Mouse (Mus musculus) layer of hippocampus, adult 9-11 months (tissue): ENCODE data around the gene Tarsl2.
A peak's percentile ranks its signal among the peaks of the same experiment; 100 is the strongest.

ENCODE experiments used
- DNase-seq: peaks from one replicate; pipeline ENCODE4 v3.0.0; 2022

The Tarsl2 gene

DNA sequence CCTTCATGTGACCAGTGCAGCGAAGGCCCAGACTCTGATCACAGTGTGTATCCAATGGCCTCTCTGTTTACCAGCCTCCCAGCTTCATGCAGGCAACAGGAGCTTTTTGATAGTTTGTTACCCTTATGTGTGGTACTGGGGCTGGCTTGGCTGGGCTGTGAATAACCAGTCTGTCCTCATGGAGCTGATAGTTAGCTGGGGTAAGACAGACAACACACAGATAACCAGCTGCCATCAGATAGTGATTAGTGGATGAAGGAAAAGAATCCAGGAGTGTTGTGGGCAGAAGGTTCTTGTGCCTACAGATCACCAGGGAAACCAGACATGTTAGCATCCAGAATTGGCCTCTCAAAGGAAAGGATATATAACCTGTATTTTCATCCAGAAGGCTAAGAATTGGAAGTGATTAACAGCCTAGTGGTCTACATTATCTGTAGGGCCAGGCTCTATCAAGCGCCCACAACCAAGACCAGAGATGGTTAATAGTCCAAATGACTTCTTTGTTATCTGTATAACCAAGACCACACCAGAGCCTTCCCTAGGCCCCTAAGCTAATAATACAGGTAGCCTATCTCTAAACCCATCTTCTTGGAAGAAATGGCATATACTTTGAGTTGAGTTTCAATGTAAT lies 12.9 kb downstream of the Tarsl2 start:
- no peak for DNase-seq

DNA sequence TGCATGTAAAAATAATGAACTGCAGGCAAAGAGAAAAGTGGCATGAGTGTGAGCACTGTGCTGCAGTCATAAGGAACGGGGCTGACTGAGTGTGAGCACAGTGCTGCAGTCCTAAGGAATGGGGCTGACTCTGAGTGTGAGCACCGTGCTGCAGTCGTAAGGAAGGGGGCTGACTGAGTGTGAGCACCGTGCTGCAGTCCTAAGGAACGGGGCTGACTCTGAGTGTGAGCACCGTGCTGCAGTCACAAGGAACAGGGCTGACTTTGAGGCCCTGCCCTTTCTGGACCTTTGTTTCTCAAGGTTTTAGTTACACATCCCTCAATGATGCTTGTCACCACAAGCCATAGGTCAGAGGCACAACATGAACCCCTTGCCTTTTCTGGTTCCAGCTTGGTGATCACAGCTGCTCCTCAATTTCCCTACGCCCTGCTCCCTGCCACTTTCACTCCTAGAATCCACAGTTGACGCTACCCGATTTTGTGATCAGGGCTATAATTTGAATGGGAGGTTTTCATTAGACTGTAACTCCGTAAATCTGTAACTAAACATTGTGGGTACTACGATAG lies 18.6 kb downstream of the Tarsl2 start:
- no peak for DNase-seq

DNA sequence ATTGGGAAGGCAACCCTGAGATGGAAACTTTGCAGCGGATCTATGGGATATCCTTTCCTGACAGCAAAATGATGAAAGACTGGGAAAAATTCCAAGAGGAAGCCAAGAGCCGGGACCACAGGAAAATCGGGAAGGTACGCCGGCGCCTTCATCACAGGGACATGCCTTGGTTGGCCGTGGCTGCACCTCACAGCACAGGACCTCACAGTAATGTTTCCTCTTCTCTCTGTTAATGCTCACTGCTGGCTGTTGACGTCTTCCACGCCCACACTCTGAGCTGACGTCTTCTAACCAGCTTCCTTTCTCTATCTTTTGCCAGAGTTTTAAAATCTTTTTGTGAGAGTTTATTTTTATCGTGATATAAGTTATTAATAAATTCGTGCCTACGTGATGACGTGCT lies 19.2 kb downstream of the Tarsl2 start:
- DNase-seq = peak; percentile 19

DNA sequence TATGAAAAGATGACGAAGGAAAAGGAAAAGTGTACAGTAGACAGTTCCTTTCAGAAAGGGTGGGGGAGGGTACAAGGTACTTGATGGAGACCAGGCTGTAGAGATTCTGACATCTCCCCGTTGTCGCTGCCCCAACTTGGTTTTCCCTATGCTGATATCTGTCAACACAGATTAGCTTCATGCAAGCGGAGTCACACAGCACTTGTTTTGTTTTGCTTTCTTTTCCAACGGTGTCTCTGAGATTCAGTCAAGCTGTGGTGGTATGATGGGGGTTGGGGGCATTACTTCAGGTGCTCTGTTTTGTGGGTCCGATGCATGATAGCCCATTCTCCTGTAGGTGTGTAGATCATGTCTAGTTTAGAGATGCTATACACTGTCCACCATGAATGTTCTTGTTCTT lies 22.8 kb downstream of the Tarsl2 start:
- DNase-seq = no peak

DNA sequence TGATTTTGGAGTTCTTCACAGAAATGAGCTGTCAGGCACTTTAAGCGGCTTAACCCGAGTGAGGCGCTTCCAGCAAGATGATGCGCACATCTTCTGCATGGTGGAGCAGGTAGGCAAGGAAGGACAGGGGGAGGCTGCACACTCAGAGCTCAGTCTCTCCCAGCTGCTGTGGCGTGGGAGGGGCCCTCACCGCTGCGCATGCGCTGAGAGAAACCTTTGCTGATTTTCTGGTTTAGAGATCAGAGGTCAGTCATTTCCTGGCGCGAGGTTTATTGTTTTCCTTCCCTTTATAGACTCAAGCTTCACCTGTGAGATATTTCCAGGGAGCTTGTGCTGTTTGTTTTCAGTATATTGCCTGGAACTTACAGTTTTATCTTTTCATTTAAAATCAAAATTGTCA lies 33.4 kb downstream of the Tarsl2 start:
- no peak for DNase-seq

DNA sequence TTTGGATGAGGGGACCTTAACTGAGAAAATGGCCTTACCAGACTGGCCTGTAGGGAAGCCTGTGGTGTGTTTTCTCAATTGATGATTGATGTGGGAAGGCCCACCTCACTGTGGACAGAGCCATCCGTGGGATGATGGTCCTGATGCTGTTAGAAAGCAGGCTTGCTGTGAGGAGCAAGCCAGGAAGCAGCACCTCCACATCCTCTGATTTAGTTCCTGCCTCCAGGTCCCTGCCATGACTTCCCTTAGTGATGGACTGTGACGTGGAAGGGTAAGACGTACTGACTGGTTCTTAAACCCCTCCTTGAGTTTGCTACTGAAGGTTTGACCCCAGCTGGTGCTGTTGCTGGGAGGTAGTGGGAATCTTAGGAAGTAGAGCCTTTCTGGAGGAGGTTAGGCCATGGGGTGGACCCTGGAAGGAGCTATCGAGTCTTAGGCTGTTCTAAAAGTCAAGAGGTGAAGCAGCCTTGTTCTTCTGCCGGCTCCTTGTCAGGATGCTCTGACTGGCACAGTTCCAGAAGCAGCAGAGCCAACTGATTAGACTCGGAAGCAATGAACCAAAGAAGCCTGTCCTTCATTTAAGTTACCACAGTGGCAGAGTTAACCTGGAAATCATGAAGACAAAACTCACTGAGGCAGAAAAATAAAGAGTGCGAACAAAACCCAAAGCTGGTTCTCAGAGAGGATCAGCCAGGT lies 34.4 kb downstream of the Tarsl2 start:
- no peak for DNase-seq

DNA sequence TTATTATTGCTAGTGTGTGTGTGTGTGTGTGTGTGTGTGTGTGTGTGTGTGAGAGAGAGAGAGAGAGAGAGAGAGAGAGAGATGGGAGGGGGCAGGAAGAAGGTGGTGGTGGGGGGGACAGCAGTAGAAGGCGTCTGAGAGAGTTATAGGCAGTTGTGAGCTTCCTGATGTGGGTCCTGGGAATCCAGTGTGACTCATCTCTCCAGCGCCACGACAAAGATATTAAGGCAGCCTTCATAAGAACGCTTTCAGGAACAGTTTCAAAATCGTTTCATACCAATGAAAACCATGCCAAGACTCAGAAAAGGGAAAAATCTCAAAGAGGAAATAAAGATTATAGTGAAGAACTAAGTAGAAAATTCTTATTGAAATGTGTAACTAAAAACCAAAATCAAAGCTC lies 36.5 kb downstream of the Tarsl2 start:
- DNase-seq = no peak

DNA sequence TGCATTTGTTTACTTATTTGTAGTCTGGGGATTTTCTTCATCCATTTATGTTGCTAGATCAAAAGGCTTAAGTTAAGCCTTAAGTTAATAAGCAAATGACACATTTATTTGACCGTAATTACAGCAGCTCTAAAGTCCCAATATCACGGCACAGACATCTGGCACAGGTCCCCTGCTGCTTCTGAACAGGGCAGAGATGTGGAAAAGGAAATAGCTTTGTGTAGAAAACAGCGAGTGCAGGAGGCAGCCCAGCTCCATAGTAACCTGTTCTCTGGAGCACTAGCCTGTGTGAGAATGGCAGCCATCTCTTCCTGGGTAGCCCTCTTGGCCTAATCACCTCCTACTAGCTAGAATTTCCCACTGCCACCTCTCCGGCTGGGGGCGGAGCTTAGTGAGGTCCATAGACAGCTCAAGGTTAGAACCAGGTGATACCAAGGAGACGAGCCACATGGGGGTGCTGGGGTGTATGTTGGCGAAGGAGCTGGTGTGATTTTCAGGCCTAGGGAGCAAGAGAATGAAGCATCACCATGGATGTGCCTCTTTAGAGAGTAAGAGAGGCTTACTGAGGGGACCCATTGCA lies 39.6 kb downstream of the Tarsl2 start:
- no peak for DNase-seq

DNA sequence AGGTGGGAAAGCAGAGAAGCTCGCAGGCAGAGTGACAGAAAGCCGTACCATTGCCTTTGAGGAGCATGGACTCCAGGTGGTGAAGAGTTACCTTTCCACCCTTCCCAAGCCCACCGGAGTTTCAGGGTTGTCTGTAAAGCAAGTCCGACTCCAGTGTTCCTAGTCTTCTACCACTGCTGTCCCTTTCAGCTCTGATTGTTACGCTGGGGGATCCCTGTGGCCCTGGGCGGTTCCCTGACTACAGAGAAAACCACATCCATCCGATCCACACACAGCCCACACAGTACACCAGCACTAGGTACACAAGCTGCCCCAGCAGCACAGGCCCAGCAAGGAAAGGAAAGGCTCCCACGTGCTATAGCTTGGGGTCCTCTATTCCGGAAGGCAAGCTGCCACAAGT lies 42.0 kb downstream of the Tarsl2 start:
- DNase-seq = no peak

DNA sequence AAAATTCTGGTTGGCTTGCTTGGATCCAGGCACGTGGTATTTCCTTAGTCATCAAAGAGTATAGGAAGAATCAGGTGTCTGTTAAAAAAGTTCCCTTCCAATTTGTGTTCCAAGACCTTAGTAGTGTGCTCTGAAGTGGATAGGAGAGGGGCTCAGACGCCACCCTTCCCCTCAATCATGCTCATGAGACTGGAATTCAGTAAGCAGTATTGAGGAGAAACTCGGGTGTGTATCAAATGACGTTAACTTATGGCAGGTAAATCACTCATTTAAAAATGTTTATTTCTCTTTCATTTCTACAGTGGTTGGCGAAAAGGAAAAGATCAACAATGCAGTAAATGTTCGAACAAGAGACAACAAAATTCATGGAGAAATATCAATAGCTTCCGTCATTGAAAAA lies 46.2 kb downstream of the Tarsl2 start, which contains the start of gene Tm2d3:
Gene Tm2d3 (plus strand): TSS at position 301 of the 400 bp plus-strand sequence.
- DNase-seq = no peak

DNA sequence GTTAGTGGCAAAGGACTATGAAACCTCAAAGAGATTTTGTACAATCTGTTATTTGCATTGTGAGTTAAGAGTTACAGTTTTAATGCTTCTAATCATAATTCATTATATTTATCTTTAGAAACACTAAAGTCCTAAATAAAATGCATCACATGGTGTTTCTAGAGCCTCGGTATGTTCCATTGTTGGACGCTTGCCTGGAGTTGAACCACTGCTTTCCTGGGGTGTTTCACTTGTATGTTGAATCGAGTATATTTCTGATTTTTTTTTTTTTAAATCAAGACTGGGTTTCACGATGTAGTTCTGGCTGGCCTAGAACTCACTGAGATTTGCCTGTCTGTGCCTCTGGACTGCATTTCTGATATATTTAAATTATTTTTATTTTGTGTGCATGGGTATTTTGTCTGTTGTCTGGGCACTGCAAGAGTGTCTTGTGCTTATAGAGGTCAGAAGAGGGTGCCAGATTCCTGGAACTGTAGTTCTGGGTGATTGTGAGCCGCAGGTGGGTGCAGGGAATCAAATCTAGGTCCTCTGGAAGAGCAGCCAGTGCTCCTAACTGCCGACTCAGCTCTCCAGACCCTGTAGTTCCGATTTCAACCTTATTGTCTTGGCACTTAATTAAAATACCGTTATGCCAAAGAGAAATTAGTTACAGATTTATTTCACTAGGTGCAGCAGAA lies 47.4 kb downstream of the Tarsl2 start:
- no peak for DNase-seq

DNA sequence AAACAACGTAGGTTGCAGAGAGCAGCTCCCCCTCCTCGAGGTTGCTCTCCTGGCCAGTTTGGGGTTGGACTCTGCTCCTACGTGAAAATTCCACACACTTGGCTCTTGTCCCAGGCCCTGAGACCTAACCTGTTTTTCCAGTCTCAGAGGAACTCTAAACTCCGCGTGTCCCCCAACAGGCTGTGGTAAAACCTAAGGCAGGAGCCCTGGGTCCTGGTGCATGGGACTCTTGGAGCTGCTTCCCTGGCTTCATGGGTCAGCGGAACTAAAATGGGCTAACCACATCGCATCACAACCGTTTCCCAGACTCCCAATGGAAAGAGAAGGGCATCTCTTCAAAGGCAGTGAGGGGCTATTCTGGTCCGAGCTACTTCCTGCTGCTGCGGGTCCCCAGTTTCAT lies 48.2 kb downstream of the Tarsl2 start:
- DNase-seq = peak; percentile 10

DNA sequence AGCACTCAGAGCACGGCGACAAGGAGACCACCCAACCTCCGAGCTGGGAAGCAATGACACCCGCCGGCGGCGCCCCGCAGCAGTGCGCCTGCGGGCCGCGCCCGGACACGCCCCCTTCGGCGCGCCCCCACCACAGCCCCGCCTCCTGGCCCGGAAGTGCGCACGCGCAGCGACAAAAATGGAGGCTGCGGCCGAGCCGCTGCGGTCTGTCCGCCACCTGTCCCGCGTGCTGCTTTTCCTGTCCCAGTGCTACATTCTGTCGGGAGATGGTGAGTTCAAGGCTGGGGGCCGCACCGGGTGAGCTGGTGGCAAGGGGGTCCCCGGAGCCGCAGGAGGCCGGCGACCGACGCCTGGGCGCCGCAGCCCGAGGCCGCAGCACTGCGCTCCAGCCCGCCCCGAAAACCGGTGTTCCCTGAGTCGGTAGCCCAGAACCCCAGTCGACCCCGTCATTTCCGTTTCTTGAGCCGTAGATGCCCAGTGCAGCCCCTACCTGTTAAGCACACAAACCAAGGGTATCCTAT lies 48.7 kb downstream of the Tarsl2 start:
- DNase-seq = peak; percentile 77

DNA sequence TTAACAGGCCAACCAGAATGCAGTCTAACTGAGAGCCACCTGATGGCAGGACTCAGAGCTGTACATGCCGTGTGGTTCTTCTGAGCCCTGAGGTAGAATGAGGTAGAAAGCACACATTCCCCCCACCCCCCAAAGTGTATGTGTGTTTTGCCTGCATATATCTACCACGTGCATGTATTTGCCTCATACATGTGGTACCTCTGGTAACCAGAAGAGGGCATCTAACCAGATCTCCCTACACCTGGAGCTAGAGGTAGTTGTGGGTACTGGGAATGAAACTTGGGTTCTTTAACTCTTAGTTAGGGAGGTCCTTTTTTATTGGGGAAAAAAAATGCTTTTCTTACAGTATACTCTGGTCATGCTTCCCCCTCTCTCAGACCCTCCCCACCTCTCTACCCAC lies 51.8 kb downstream of the Tarsl2 start:
- DNase-seq = no peak

DNA sequence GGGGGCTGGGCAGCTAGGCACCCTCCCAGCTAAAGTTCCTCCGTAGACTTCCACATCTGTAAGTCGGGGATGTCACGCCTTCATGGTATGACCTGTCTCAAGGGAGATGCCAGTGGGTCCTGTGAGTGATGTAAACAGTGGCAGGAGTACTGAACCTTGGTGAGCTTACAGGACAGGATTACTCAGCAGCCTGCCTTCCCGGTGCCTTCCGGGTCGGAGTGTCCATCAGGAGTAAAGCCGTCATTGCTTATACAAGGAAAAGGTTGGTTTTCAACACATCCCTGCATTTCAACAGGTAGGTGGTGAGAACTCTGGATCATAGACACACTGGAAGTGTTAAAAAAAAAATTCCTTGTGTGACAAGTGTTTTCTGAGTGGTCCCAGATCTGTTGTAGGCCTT lies 57.4 kb downstream of the Tarsl2 start:
- no peak for DNase-seq

DNA sequence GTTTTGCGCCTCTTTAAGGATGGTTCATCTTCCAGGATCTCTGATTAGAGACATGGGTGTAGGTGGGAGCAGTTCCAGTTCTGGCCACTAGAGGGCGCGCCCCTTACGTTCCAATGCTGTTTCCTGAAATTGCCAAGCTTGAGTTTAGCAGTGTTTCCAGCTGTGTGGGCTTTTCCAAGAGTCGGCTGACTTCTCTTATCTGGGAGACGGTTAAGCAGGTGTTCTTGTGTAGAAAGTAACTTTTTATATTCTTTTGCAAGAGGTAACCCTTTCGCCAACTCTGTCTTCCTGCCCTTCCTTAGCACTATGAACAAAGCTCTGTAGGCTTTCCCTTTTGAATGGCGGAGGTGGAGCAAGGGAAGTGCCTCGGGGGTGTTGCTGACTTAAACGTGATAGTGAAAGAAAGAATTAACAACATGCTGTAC lies 60.1 kb downstream of the Tarsl2 start:
- peak; percentile 54 for DNase-seq

DNA sequence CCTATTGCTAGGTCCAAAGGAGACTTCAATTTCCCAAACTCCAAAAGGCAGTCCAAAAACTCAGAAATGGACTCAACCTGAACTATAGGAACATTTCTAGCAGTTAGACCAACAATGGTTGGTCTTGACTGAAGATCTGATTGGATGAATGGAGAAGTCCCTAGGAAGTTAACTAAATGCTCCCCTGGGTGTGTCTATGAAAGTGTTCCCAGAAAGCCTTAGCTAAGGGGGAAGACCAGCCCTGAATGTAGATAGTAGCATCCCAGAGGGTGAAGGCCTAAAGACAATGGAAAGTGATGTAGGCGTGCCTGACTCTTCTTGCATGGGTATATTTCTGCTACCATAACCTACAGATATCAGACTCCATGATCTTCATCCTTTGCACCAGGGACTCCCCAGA lies 63.8 kb downstream of the Tarsl2 start:
- DNase-seq = no peak

DNA sequence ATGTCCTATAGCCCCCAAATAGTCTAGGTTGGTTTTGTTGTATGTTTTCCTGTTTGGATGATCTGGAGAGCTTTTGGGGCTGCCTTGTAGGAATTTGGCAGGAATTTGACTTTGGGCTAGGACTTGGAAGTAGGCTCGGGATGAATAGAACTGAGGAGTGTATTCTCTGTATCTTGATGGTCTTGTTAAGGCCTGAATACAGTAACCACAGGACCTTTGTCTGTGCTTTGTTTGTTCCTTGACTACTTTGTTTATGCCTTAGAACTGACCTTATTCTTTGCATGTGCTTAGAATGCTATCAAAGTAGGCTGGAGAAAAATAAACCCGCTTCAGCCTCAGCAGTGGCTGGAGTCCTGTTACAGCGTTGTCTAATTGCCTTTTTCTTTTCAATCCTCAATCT lies 65.6 kb downstream of the Tarsl2 start:
- no peak for DNase-seq

DNA sequence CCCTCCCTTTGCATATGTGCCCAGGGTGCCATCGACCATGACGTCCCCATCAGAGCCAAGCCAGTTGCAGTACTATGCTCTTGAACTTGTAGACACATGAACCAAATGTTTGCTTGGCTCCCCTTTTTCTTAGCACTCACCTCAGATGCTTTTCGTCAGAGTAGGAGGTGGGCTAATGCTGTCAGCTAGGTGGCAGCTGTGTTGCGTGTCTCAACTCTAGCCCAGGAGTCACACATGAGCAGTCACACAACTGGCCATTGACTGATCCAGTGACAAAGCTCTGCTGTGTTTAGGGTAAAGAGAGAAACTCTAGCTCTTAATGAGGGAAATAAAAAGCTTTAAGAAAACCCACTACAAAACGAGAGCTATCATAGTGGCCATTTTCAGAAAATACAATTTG lies 69.1 kb downstream of the Tarsl2 start:
- no peak for DNase-seq

DNA sequence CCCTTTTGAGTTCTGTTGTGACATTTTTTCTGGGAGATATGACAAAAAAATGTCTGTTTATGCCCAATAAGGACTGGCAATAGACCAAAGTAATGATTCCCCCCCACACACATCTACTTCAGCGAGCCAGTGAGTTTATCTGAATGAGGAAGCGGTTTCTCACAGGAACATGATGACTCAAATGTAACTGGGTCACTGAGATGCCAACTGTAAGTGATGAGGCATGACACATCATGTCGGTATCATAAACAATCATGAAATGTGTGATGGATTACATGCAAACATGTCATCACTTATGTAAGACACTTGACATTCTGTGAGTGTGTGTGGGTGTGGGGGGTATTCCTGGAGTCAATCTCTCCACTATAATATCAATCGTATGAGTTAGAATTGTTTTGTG lies 69.6 kb downstream of the Tarsl2 start:
- DNase-seq = no peak

DNA sequence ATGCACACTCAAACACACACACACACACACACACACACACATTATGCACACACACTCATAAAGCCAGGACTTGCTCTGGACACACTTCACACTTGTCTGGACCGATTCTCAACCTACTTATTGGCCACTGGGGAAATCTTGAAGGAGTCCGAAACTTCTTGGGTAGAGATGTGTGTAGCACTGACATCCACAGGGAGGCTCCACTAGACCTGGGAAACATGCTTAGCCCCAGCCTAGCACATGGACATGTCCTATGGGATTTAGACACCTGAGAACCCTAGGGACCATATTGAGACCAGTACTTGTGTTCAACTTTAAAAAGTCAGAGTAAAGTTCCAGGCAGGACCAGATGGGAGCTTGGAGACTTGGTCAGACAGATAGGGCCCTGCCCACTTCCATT lies 89.3 kb downstream of the Tarsl2 start:
- DNase-seq = no peak

DNA sequence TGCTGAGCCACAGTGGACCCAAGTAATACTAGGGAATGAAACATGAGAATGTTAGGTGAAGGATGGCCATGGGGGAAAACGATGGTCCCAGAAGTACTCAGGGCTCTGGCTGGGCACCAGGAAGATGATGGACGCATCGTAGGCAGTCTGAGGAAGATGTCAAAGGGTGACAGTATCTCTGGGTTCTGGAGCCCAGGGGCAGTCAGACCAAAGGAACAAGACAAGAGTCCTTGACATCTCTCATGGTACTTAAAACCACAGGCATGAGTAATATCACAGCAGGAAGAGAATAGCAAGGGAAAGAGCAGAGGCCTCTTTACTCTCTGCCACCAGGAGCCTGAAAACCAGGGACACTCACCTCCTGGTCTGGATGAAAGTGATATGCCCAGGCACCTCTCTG lies 90.6 kb downstream of the Tarsl2 start:
- no peak for DNase-seq

DNA sequence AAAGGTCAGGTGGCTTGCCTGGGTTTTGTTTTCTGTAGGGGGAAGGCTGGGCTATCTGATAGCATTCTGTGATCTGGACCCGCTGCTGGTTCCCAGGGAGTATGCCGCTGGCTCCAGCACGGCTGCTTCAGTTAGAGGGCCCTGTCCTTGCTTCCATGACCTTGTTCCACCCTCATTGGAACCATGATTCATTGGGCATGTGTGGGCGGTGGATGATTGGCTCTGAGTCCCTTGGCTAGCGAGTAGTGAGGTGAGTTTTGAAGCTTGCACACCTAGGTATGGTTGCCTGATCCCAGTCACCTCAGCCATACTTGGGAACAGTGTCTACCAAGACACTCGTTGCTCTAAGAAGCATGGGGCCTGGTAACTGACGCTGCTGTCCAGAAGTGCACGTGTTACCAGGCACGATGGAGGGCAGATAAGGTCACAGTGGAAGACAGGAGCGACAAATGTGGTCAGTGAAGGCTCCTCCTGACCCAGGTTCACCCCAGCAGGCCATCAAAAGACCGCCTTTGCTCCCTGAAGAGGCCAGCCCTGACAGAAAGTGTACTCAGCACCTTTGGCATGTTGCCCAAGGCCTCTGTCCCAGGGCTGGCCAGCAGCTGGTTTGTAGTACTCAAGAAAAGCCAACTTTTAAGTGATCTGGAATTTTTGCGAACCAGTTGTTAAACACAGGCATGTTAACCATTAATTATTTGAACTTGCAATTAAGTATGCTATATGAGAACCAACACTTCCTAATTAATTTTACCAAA lies 92.8 kb downstream of the Tarsl2 start:
- no peak for DNase-seq
